Mouse (Mus musculus): ENCODE results near the gene Ptpn6.

Ptpn6 gene

DNA sequence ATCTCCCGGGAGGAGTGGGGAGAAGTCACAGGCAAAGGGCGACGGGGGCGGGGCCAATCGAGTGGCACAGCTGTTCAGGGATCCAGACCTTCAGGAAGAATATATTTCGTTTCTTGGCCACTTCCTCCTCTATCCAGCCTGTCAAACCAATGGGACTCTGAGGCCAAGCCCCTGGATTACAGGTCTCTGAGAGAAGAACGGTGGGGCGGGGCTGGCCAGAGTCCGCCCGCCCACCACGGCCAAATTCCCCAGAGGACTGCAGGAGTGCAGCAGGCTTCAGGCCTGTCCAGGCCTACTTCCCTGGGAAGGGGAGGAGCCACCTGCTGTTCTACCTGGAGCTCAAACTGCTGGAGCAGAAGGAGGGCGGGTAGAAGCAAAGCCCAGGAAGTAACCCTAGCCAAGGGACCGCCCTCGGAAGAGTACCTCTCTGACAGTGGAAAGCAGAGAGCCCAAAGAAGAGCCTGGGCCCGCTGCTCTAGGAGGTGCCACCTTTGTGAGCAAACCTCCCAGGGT, at the start of gene Ptpn6:
TSS of gene Ptpn6 (minus strand) at position 204 of the 513 bp plus-strand sequence.
- DNase-seq (ENCODE audit: low read depth, low spot score), result no peak

DNA sequence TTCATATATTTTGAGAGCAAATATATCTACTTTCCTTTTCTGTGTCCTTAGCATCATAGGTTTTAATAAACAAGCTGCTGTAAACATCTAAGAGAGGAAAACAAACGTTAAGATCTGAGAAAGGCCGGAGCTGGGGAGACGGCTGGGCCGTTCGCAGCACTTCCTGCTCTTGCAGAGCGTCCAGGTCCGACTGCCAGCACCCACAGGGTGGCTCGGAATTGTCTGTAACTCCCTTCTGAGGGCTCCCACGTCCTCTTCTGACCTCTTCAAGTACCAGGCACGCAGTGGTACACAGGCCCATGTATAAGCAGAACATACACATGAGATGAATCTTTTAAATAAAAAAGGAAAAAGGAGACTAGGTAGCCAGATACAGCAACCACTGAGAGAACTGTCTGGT, 49.2 kb upstream of the Ptpn6 start:
- DNase-seq (ENCODE audit: low read depth, low spot score), result no peak

DNA sequence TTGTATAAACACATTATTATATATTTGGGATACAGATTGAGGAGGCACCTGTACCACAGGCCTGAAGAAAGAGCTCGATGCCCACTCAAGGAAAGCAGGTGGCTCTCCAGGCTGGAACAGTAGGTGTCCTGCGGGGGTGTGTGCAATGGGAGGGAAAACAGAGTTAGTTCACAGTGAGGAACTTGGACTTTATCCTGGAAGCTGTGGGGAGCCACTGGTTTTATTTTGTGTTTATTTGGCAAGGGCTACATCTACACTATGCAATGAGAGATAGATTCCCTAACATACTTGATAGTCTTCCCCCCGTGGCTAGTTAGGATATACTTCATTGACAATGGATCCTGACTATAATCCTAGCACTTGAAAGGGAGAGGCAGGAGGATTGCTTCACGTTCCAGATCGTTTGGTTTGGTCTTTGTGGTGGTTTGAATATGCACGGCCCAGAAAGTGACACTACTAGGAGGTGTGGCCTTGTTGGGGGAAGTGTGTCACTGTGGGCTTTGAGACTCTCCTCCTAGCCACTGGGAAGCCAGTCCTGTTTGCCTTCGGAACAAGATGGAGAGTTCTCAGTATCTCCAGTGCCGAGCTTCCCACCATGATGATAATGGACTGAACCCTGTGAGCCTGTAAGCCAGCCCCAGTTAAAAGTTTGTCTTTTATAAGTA, 48.4 kb upstream of the Ptpn6 start:
- no peak for DNase-seq (ENCODE audit: low read depth, low spot score)

DNA sequence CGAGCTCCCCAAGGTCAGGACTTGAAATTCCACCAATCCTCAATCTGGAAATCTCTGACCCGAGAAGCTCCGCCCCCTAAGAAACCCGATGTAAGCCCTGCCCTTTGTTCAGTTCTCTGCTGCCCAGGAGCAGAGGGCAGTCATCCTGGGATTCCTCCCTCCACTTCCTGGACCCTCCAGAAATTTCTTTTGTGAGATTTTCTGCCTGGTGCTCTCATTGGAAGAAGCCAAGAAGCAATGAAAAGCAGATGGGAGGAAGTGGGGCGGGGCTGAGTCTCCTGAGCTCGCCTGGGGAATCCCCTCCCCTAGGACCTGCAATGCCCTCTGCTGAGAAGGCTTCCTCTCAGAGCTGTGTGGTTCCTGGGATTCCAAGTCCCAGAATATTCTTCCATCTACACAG, 43.9 kb upstream of the Ptpn6 start:
- no peak for DNase-seq (ENCODE audit: low read depth, low spot score)

DNA sequence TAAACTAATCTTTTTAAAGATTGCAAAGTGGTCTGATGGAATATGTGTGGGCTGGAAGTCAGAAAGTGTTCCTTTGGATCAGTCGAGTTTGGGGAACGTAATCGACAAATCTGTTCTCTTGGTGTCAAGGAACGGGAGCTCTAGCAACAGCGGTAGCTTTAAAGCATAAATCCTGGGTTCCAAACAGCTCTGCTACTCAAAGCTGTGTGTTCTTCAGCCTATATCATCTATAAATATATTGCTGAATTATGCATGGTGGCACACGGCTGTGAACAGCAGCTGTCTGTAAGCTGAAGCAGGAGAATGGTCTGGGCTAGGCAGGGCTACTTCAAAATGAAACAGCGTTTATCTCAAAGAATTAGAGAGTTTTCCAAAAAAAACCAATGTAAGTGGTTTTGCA, 42.4 kb upstream of the Ptpn6 start:
- no peak for DNase-seq (ENCODE audit: low read depth, low spot score)

DNA sequence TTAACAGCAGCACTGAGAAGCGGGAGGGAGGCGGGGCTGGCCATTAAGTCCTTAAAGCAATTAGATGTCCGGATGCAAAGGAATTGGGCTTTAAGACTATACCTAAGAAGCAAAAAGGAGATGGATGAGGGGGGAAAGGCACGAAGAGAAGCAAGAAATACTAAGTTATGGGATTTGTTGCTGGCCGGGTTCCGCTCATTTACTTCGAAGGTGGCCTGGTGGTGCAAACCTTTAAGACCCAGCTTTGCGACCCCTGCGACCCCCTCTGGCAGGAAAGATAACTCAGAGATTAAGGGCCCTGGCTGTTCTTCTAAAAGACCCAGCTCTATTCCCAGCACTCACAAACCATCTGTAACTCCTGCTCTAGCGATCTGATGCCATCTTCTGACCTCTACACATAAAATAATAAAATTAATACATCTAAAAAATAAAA, 41.5 kb upstream of the Ptpn6 start:
- DNase-seq (ENCODE audit: low read depth, low spot score), result no peak

DNA sequence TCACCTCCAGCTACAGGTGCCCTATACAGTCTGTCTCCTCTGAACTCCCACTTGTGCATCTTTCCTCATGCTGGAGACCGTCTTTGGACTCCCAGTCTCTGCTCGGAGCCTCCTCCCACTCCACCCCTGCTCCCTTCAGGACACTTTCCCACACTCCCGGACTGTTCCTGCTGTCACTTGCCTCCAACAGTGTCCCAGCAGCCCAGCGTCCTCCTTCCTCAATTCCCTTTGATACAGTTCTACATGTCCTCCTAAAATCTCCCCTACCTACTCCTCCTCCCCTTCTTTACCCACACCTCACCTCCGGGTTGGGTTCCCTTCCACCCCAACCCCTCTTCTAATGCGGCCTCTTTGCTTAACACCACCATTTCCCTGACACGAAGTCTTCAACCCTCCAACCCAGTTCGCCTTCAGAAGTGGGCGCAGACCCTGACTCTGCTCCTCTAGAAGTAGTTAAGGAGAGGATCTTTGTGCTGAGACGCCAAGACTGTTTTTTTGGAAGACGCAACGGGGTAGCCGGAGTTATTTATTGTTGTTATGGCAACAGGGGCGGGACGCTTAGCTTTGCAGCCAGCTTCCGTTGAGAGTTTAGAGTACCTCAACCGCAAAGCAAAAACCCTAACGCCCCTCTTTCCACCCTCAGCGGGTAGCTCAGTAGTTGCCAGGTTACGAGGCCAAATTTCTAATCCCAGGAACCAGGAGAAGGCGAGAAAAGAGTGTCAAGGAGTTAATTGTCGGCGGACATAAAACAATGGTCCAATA, 40.9 kb upstream of the Ptpn6 start, which contains the start of gene Lrrc23:
TSS of gene Lrrc23 (minus strand) at position 506 of the 762 bp plus-strand sequence.
- no peak for DNase-seq (ENCODE audit: low read depth, low spot score)

DNA sequence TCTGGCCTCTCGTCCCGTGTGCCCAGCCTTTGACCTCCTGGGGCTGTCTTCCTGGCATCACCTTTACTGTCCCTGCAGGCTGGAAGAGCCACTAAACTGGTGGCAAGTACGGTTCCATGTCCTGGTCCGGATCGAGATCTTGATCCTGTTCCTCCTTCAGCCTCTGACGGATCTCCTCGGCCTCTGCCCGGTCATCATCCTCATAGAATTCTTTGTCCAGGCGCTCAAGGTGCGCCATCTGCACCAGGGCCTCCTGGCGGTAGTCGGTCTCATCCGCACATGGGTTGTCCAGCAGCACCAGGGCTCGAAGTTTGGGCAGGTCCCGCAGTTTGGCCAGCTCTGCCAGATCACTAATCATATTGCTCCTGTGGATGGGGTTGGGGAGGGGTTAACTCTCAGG, 32.0 kb upstream of the Ptpn6 start:
- no peak for DNase-seq (ENCODE audit: low read depth, low spot score)

DNA sequence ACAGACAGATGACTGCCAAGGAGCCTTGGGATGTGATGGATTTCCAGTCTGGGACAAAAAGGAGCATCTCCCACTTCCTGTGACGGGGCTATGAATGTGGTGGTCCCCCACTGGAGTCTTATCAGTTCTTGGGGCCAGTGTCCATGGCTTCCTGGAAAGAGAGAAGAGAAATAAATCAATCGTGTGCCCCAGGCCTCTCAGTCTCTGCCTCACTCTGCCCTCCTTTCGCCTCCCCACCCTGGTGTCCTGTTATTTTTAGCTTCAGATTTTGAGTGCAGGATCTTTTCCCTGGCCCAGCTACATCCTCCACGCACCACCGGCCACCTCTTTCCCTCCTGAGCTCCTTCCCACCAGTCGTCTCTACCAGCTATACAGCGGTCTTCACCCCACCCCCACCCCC, 31.5 kb upstream of the Ptpn6 start:
- DNase-seq (ENCODE audit: low read depth, low spot score), result no peak

DNA sequence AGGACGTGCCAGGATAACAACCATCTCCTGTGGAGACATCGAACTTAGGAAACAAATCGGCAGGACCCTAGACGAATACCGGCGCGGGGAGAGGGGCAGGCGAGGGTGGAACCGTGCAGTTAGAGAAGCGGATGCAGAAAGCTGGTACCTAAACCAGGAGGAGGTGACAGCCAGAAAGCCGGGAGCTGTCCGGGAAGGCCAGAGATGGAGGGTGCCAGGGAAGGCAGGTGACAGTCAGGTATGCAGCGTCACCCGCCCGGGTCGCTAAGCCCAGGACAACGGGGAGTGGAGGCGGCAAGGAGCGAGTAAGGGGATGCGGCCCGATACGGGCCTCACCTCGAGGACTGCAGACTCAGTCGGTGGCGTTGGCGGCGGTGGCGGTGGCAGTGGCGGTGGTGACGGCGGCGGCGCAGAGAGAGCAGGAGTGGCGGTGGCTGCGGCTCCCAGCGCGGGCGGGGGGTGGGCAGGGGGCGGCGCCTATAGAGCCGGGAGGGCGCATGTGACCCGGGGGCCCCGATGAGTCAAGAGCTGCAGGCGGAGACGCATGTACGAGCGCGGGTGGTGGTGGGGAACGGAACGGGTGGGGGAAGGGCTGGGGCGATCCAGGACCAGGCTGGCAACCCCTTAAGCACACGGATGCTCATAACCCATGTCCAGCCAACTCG, 30.7 kb upstream of the Ptpn6 start, which contains the start of gene Eno2:
TSS of gene Eno2 (minus strand) at position 573 of the 665 bp plus-strand sequence.
- no peak for DNase-seq (ENCODE audit: low read depth, low spot score)

DNA sequence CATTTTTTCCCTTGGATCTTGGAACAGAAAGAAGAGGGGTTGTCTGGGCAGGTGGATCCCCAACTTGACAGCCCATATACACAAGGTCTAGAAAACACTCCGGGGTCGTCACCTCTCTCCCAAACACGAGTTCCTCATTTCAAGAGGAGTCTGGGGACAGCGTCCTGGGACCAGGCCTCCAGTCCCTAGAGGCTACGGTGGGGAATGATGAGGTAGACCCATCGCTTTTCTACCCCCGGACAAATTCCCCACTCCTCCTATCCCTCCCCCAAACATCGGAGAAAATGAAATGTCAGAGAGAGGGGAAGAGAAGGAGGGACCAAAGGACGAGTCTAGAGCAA, 30.2 kb upstream of the Ptpn6 start:
- DNase-seq (ENCODE audit: low read depth, low spot score), result no peak

DNA sequence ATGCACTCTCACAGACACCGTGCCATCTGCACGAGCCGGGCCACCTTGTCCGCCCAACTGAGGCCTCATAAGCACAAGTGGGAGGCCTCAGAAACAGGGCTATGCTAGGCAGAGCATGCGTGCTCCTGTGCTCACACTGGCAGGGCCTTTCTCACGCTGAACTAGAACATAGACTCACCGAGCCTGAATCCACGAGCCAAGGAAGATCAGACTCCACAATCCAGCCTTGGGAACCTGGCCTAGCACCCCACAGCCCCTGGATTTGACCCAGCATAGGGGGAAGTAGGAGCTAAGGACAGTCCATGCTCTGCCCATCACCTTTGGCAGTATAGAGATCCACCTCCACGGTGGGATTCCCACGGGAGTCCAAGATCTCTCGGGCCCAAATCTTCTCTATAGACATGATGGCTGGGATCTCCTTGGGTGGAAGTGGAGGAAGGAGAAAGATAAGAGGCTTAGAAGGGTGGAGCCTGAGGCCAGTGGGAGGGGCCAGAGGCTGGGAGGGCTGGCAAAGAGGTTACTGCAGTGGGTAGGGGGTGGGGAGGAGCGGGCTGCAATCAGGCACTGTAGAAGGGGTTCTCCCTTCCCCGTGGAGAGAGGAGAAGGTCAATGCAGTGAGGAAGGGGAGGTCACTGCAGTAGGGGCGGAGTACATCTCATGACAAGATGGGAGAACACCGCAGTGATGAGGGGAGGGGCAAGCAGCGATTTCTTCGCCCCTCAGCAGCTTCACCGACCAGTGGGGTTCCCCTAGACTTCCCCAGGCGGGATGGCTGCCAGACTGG, 29.6 kb upstream of the Ptpn6 start:
- DNase-seq (ENCODE audit: low read depth, low spot score), result no peak

DNA sequence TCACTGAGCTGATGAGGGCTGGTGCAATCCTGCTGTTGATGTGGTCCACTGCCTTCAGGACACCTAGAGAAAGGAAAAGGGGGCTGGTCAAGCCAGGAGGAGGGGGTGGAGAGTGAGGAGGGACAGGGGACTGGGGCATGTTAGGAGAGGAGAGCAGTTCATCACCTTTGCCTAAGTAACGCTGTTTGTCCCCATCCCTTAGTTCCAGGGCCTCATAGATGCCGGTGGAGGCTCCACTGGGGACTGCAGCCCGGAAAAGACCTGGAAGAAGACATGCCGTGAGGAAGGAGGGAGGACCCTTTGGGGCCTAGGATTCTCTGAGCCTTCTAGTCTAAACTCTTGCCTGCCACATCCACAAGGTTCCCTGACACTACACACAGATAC, 29.0 kb upstream of the Ptpn6 start:
- no peak for DNase-seq (ENCODE audit: low read depth, low spot score)

DNA sequence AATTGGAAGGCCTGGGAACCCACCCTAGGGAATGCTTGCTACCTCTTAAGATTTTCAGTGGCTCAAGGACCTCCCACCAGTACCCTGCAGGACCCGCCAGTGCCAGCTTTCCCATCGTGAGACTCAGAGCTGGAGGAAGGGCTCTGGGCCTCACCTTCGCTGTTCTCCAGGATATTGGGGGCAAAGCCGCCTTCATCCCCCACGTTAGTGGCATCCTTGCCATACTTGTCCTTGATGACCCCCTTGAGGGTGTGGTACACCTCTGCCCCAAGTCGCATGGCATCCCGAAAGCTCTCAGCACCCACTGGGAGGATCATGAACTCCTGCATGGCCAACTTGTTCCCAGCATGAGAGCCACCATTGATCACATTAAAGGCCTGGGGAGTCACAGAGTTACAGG, 27.4 kb upstream of the Ptpn6 start:
- no peak for DNase-seq (ENCODE audit: low read depth, low spot score)

DNA sequence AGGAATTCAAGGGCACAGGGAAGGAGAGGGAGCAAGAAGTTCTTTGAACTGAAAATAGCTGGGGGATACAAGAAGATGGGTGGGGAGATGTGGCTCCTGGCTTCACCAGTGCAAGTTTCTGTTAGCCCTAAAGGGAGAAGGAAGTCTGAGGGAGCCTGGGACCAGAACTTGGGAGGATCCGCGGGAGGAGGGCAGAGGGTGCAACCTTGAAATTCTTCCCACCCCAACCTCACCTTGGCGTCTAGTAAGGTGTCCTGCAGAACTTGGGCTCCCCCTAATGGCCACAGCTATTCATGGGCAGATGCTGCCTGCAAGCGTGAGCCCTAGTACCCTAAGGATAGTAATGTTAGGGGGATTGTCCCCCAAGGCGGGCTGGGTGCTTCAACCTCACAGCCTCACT, 20.7 kb upstream of the Ptpn6 start:
- peak; percentile 78 for DNase-seq (ENCODE audit: low read depth, low spot score)

DNA sequence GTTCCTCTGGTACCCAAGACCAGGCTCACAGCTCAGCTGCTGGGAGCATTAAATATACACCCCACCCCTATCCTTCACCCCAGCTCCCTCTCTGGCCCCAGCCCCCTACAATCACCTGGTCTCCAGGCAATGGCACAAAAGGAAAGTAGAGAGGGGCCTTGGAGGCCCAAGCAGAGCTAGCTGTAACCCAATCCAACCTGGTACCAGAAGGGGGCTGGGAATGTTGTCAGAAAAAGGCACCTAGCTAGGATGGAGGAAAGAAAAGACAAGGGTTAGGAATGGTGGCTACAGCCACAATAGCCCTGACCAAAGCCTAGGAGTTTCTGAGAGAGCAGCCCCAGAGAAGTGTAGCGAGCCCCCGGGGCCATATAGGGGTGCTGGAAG, 20.3 kb upstream of the Ptpn6 start:
- no peak for DNase-seq (ENCODE audit: low read depth, low spot score)

DNA sequence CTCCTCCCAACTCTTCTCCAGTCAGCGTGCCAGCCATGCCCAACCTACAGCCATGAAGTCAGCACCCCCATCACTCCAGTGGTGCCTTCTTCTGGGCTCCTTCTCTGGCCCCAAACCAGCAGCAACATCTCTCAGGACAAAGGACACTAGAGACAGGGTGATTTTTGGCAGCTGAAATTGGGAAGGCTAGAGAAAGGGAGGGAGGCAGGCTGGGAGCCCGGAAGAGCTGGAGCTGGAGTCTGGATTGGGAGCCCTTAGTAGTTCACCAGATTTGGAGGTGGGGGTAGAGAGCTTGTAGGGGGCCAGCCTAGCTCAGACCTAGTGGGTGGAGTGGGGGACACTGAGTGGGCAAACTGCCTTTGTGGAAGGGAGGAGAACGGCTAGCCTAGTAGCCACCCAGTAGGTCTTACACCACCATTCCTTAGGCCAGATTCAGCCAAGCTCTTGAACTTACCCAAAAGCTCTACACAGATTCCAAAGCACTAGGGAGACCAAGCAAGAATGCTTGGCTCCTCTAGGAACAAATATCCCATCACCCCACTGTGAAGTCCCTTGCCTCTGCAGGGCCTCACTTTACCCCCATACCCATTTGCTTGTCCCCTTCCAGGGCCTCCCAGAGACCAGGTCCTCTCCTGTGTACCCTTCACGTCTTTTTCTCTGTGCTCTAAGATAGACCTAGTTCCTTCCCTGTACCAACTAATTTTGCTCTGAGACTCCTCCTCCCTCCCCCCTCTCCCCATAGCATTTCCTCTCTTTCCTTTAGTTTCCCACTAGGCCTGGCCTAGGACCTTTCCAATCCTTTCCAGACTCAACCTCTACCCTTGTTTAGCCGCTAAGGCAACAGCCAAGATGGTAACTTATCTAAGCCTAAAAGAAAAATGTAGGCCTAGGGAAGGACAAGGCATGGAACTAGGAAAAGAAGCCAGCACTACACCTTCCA, 19.7 kb upstream of the Ptpn6 start:
- DNase-seq (ENCODE audit: low read depth, low spot score), result no peak

DNA sequence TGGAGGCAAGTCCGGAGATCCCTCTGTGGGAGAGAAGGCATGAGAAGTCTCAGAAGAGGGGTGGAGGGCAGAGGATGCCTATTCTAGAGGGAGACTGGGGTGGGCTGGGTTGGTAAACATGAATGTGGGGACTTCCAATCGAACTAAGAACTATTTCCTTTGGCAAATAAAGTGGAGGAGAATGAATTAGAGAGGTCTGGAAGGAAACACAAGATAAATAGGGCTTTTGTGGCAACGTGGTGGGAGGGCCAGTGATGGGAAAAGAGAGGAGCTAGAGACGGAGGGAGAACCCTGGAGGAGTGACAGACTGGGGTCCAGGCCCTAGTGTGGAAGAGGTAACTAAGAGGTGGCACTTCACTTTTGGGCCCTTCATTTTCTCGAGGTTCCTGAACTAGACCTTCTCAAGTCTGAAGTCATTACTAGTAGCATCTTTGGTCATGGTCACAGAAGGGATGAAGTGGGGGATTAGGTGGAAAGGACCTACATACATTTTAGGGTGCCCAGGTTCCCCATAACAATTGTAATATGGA, 18.9 kb upstream of the Ptpn6 start:
- no peak for DNase-seq (ENCODE audit: low read depth, low spot score)

DNA sequence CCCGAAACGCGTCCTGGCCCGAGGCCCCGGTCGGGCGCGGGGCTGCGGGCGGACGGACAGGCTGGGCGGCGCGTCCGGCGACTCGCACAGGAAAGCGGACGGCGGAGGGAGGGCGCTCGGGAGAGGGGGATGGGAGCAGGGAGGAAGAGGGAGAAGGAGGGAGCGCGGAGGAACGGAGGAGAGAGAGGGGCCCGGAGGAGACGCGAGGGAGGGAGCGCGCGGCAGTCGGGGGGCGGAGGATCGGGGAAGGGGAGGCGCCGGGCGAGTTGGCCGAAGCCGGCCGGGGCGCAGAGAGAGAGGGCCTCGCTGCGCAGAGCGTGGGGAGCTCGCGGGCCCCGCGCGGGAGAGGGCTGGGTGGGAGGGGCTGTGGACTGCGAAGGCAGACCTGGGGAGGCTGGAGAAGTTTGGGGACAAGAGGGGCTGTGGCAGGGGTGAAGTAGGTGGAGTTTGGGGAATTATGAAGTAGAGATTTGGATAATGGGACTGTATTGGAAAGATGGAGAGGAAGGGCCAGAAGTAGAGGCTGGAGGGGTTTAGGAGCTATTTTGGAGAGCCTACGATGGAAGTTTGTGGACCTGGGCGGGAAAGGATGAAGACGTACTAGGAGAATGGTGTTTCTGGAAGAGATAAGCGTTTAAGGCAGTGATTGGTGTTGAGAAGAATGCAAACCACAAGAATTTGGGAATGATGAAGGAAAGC, 18.3 kb upstream of the Ptpn6 start:
- DNase-seq (ENCODE audit: low read depth, low spot score), result peak; percentile 67

Data from skeletal muscle tissue, adult 2 months (tissue).